Mouse (Mus musculus): ENCODE data around the gene Vmn1r198. TPM values are rescaled to one million over a fixed set of nuclear protein-coding genes. Genes with fewer than 3 reads are reported as not detected.

The Vmn1r198 gene
- polyA plus RNA-seq (2012; ENCODE audit: low replicate concordance): not detected in 2 replicates

DNA sequence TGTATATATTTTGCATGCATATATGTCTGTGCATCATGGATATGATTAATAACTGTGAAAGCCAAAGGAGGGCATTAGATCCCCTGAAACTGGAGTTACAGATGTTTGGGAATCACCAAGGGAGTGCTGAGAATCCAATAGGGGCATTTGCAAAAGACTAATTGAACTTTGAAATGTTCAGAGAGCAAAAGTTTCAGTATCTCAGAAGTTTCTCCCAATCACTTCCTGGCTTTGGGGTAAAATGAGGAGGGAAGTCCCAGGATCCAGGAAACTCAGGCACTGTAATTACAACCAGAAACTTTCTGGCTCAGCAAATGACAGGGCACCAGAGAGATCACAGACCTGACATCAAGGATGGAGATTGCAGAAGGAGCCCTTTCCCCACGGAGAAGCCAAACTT, at the start of gene Vmn1r198:
Gene Vmn1r198, plus strand, starts transcription at position 301 of the 400 bp plus-strand sequence.

DNA sequence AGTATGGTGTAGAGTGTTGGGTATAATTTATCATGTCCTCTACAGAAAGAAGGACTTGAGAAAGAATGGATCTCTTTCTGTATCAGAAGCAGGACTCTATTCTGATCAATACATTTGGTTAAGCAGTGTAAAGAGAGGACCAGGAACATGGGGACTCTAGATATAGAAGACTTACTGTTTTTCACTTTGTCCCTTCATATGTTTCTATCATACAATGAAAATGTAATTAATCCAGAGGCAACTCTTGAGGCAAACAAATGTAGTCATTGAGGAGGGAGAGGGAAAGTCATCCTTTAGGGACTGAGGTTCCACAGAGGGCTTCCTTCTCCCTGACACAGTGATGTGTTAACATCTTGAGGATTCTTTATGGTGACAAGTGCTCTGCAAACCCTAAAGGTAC, 25.9 kb upstream of the Vmn1r198 start, which contains the start of gene Vmn1r197:
Gene Vmn1r197, plus strand, starts transcription at position 301 of the 400 bp plus-strand sequence.

DNA sequence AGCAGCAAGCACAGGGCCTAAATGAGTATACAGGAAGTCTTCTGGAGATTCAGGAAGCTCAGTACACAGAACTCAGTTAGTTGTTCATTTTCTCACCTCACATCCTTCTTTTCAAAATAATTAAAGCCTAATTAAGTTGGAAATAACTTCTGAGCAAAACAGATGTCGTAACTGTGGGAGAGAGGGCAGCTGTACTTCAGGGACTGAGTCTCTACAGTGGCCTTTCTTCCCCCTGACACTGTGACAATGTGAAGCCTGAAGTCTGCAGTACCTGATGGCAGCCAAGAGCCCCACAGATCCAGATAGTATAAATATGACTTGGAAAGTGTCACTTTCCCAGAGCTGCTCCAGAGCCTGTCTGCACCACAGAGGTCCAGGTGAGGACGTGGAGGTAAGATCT, 29.4 kb downstream of the Vmn1r198 start, which contains the start of gene Vmn1r199:
Gene Vmn1r199, plus strand, starts transcription at position 301 of the 400 bp plus-strand sequence.

DNA sequence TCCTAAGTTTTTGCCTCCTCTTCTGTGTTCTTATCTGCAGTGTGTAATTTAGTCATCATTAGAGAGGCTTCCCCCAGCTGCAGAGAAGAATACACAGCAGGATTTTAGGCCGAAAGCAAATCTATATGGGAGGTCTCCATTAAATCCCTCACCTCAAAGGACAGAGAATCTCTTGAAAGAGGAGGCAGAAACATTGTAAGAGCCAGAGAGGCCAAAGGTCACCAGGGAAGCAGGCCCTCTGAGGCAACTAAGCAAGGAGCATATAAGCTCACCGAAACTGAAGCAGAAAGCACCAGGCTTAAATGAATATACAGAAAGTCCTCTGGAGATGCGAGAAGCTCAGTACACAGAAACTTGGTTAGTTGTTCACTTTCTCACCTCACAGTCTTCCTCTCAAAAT, 39.9 kb downstream of the Vmn1r198 start, which contains the start of gene Vmn1r200:
Gene Vmn1r200, plus strand, starts transcription at position 301 of the 400 bp plus-strand sequence.

Other genes with a start within 250 kb of the Vmn1r198 start
- gene Vmn1r189, start 244.5 kb upstream of the Vmn1r198 start, polyA plus RNA-seq (2012; ENCODE audit: low replicate concordance): not detected in 2 replicates
- gene Vmn1r191, start 166.4 kb upstream of the Vmn1r198 start, polyA plus RNA-seq (2012; ENCODE audit: low replicate concordance): not detected in 2 replicates
- not detected in 2 replicates for gene Vmn1r192, start 159.2 kb upstream of the Vmn1r198 start, polyA plus RNA-seq (2012; ENCODE audit: low replicate concordance)
- not detected in 2 replicates for gene Vmn1r193, start 127.2 kb upstream of the Vmn1r198 start, polyA plus RNA-seq (2012; ENCODE audit: low replicate concordance)
- not detected in 2 replicates for gene Vmn1r194, start 106.1 kb upstream of the Vmn1r198 start, polyA plus RNA-seq (2012; ENCODE audit: low replicate concordance)
- gene Vmn1r195, start 79.8 kb upstream of the Vmn1r198 start, polyA plus RNA-seq (2012; ENCODE audit: low replicate concordance): not detected in 2 replicates
- gene Vmn1r196, start 60.4 kb upstream of the Vmn1r198 start, polyA plus RNA-seq (2012; ENCODE audit: low replicate concordance): not detected in 2 replicates
- gene Vmn1r197, start 25.8 kb upstream of the Vmn1r198 start, polyA plus RNA-seq (2012; ENCODE audit: low replicate concordance): not detected in 2 replicates
- gene Vmn1r199, start 29.5 kb downstream of the Vmn1r198 start, polyA plus RNA-seq (2012; ENCODE audit: low replicate concordance): not detected in 2 replicates
- not detected in 2 replicates for gene Vmn1r200, start 40.0 kb downstream of the Vmn1r198 start, polyA plus RNA-seq (2012; ENCODE audit: low replicate concordance)
- gene Vmn1r201, start 121.6 kb downstream of the Vmn1r198 start, polyA plus RNA-seq (2012; ENCODE audit: low replicate concordance): not detected in 2 replicates
- gene Vmn1r202, start 155.0 kb downstream of the Vmn1r198 start, polyA plus RNA-seq (2012; ENCODE audit: low replicate concordance): not detected in 2 replicates
- not detected in 2 replicates for gene Vmn1r203, start 167.8 kb downstream of the Vmn1r198 start, polyA plus RNA-seq (2012; ENCODE audit: low replicate concordance)
- 0.27 TPM in 1 of 2 replicates, not detected in the other for gene Vmn1r204, start 202.8 kb downstream of the Vmn1r198 start, polyA plus RNA-seq (2012; ENCODE audit: low replicate concordance)
- not detected in 2 replicates for gene Vmn1r205, start 242.6 kb downstream of the Vmn1r198 start, polyA plus RNA-seq (2012; ENCODE audit: low replicate concordance)